In genomic region chr16:45767434-45767833, GRCm38 (mm10) we compare ENCODE assay signal across 18 mouse cellular contexts. TPM values are rescaled to one million over a fixed set of nuclear protein-coding genes. Genes with fewer than 3 reads are reported as not detected.
DNase-seq lines count a peak whose midpoint lies in the region; ATAC-seq and TF ChIP-seq lines count a peak whose summit lies in the region.
"Had no signal": no experiment of that assay in that cellular context is flagged by ENCODE, and none has a peak within 500 bp of the region (broad histone marks: within the 10 kb centered on the region; RNA-seq: fewer than 3 reads in every experiment).

No protein-coding gene starts in this region.

- H3K9ac ChIP-seq in midbrain, embryonic 16.5 days (ENCODE audit: low read depth, low read length) = no peak overlapping the region
- H3K9ac ChIP-seq in midbrain, postnatal 0 days (replicated peaks; ENCODE audit: low read length, poor library complexity, severe bottlenecking) = no peak overlapping the region
- H3K9ac ChIP-seq in forebrain, embryonic 16.5 days (replicated peaks; ENCODE audit: low read depth, low read length) = no peak overlapping the region
- H3K9ac ChIP-seq: heart, embryonic 13.5 days; midbrain, embryonic 12.5 days; stomach, embryonic 15.5 days had no signal

- TF ChIP-seq POLR2A in kidney, adult 2 months (IDR thresholded peaks at IDR 0.05; ENCODE audit: low read depth, low read length) = no peak

- ATAC-seq in midbrain, embryonic 16.5 days = peak; percentile 45
- ATAC-seq in midbrain, postnatal 0 days (ENCODE audit: low FRiP score) = no peak
- ATAC-seq in forebrain, embryonic 16.5 days = peak; percentile 40; the same call in 1 of the 2 replicates
- no peak for ATAC-seq in monocyte, adult 5-6 weeks (replicated peaks; ENCODE audit: insufficient number of reproducible peaks, low FRiP score, low TSS enrichment, poor library complexity, severe bottlenecking)

- 42% methylated on average over 4 of the region's 4 CpGs for WGBS in kidney, adult 2 months
- 37% methylated on average over 4 of the region's 4 CpGs for WGBS in midbrain, embryonic 16.5 days
- WGBS in midbrain, postnatal 0 days = 32% methylated on average over 4 of the region's 4 CpGs
- WGBS in forebrain, embryonic 16.5 days = 34% methylated on average over 4 of the region's 4 CpGs

- H3K36me3 ChIP-seq in kidney, adult 2 months (ENCODE audit: control insufficient read depth, insufficient read depth, low read length) = peaks cover 43% of the 10 kb centered on the region
- no peaks in the 10 kb centered on the region for H3K36me3 ChIP-seq in midbrain, embryonic 16.5 days (ENCODE audit: control insufficient read depth, insufficient read depth, low read length)
- no peaks in the 10 kb centered on the region for H3K36me3 ChIP-seq in midbrain, postnatal 0 days (ENCODE audit: insufficient read depth, low read length)
- no peaks in the 10 kb centered on the region; the same call in 1 of the 2 replicates for H3K36me3 ChIP-seq in forebrain, embryonic 16.5 days (ENCODE audit: control insufficient read depth, insufficient read depth)

- DNase-seq in kidney, adult 2 months = no peak
- DNase-seq in kidney, postnatal 14 days = no peak
- DNase-seq in midbrain, postnatal 0 days (ENCODE audit: low spot score) = no peak
- DNase-seq in lung, postnatal 14 days = no peak
- DNase-seq: heart, adult 11 months; lung, adult 2 months; lung, postnatal 4 days; right cerebral cortex, postnatal 14 days; thymus, adult 2 months had no signal

- H3K27me3 ChIP-seq in kidney, adult 2 months (replicated peaks; ENCODE audit: control insufficient read depth, insufficient read depth, low read length) = no peaks in the 10 kb centered on the region
- no peaks in the 10 kb centered on the region for H3K27me3 ChIP-seq in midbrain, embryonic 16.5 days (ENCODE audit: control insufficient read depth, insufficient read depth, low read depth, low read length)
- H3K27me3 ChIP-seq in midbrain, postnatal 0 days (ENCODE audit: insufficient read depth, low read length) = no peaks in the 10 kb centered on the region
- H3K27me3 ChIP-seq in forebrain, embryonic 16.5 days (replicated peaks; ENCODE audit: control insufficient read depth, insufficient read depth, low read length) = no peaks in the 10 kb centered on the region
- H3K27me3 ChIP-seq: heart, embryonic 13.5 days; midbrain, embryonic 12.5 days; stomach, embryonic 15.5 days had no signal

- H3K4me2 ChIP-seq in midbrain, embryonic 16.5 days (ENCODE audit: low read length) = no peak overlapping the region
- no peak overlapping the region for H3K4me2 ChIP-seq in midbrain, postnatal 0 days (ENCODE audit: low read depth, low read length, poor library complexity, severe bottlenecking)
- H3K4me2 ChIP-seq in forebrain, embryonic 16.5 days (ENCODE audit: low read length) = no peak overlapping the region
- H3K4me2 ChIP-seq: heart, embryonic 13.5 days; liver, embryonic 11.5 days; midbrain, embryonic 12.5 days; stomach, embryonic 15.5 days had no signal

- peak overlapping the region; percentile 38 for H3K27ac ChIP-seq in kidney, adult 2 months (ENCODE audit: insufficient read depth, low read depth, low read length)
- H3K27ac ChIP-seq in midbrain, embryonic 16.5 days (ENCODE audit: low read length) = no peak overlapping the region
- no peak overlapping the region for H3K27ac ChIP-seq in midbrain, postnatal 0 days (ENCODE audit: low read depth, low read length)
- H3K27ac ChIP-seq in forebrain, embryonic 16.5 days (ENCODE audit: low read length) = no peak overlapping the region
- H3K27ac ChIP-seq: heart, embryonic 13.5 days; hindbrain, postnatal 0 days; midbrain, embryonic 12.5 days; stomach, embryonic 15.5 days had no signal

- H3K4me1 ChIP-seq in kidney, adult 2 months (ENCODE audit: control insufficient read depth, insufficient read depth, low read length) = no peaks in the 10 kb centered on the region; the same call in 1 of the 2 replicates
- H3K4me1 ChIP-seq in midbrain, embryonic 16.5 days (ENCODE audit: control insufficient read depth, insufficient read depth, low read length) = no peaks in the 10 kb centered on the region; the same call in 1 of the 2 replicates
- peaks cover 4% of the 10 kb centered on the region; the same call in 1 of the 2 replicates for H3K4me1 ChIP-seq in midbrain, postnatal 0 days (ENCODE audit: insufficient read depth, low read length)
- H3K4me1 ChIP-seq in forebrain, embryonic 16.5 days (replicated peaks; ENCODE audit: control insufficient read depth, insufficient read depth, low read length) = peaks cover 3% of the 10 kb centered on the region; the same call in 1 of the 2 replicates
- H3K4me1 ChIP-seq: stomach, embryonic 15.5 days had no signal

- H3K4me3 ChIP-seq in kidney, adult 2 months (ENCODE audit: insufficient read depth, low read depth, low read length) = no peak overlapping the region
- no peak overlapping the region for H3K4me3 ChIP-seq in midbrain, embryonic 16.5 days (ENCODE audit: low read depth, low read length)
- no peak overlapping the region for H3K4me3 ChIP-seq in midbrain, postnatal 0 days (ENCODE audit: low read depth, low read length)
- H3K4me3 ChIP-seq in forebrain, embryonic 16.5 days (replicated peaks; ENCODE audit: low read length) = no peak overlapping the region
- H3K4me3 ChIP-seq: heart, embryonic 13.5 days; midbrain, embryonic 12.5 days; stomach, embryonic 15.5 days had no signal

- no peak for TF ChIP-seq CTCF in kidney, adult 2 months (conservative IDR thresholded peaks at IDR 0.05; ENCODE audit: insufficient read depth, insufficient read length, low read depth, low read length)
- no peak for TF ChIP-seq CTCF in midbrain, postnatal 0 days (IDR thresholded peaks at IDR 0.05)

- H3K9me3 ChIP-seq in midbrain, embryonic 16.5 days (replicated peaks; ENCODE audit: control insufficient read depth, low read length, poor library complexity, severe bottlenecking) = no peaks in the 10 kb centered on the region
- no peaks in the 10 kb centered on the region for H3K9me3 ChIP-seq in midbrain, postnatal 0 days (ENCODE audit: low read length)
- no peaks in the 10 kb centered on the region for H3K9me3 ChIP-seq in forebrain, embryonic 16.5 days (ENCODE audit: control insufficient read depth, low read length)
- H3K9me3 ChIP-seq: heart, embryonic 13.5 days; midbrain, embryonic 12.5 days; stomach, embryonic 15.5 days had no signal

RNA-seq across cellular contexts. Expression of gene Abhd10, which starts 24.7 kb away (rescaled TPM):
- 8.0 and 9.2 TPM in 2 replicates for polyA plus RNA-seq in kidney, adult 2 months (2012; rRNA removed)
- polyA plus RNA-seq in midbrain, embryonic 16.5 days (2015; fragmentation: Nextera tagmentation; extraction: Ambion mirVana) = 42.3 and 42.6 TPM in 2 replicates
- 21.5 and 24.2 TPM in 2 replicates for total RNA-seq in midbrain, postnatal 0 days (2014; rRNA removed)
- 34.2 and 38.5 TPM in 2 replicates for polyA plus RNA-seq in midbrain, postnatal 0 days (2015; fragmentation: Nextera tagmentation; extraction: Ambion mirVana)
- 42.1 and 42.7 TPM in 2 replicates for polyA plus RNA-seq in forebrain, embryonic 16.5 days (2015; fragmentation: Nextera tagmentation; extraction: Ambion mirVana)
- total RNA-seq in monocyte, adult 5-6 weeks (2017) = 19.0 to 34.7 TPM (median 24.2 TPM) in 3 replicates

RNA-seq across cellular contexts. Expression of gene Tagln3, which starts 43.0 kb away (rescaled TPM):
- polyA plus RNA-seq in kidney, adult 2 months (2012; rRNA removed) = 0.77 and 1.3 TPM in 2 replicates
- polyA plus RNA-seq in midbrain, embryonic 16.5 days (2015; fragmentation: Nextera tagmentation; extraction: Ambion mirVana) = 337 and 369 TPM in 2 replicates
- total RNA-seq in midbrain, postnatal 0 days (2014; rRNA removed) = 141 TPM in 2 replicates
- polyA plus RNA-seq in midbrain, postnatal 0 days (2015; fragmentation: Nextera tagmentation; extraction: Ambion mirVana) = 221 and 222 TPM in 2 replicates
- 455 and 473 TPM in 2 replicates for polyA plus RNA-seq in forebrain, embryonic 16.5 days (2015; fragmentation: Nextera tagmentation; extraction: Ambion mirVana)
- not detected in 3 replicates for total RNA-seq in monocyte, adult 5-6 weeks (2017)
- total RNA-seq: hematopoietic stem cell, adult 5-6 weeks had no signal

Comparison
In these comparisons a context has a peak if more than half of its experiments do, and no peak if none do; other contexts are left out.
1. ATAC-seq: peak in midbrain, embryonic 16.5 days (single experiment) and forebrain, embryonic 16.5 days (single experiment); none in midbrain, postnatal 0 days (single experiment) and monocyte, adult 5-6 weeks (single experiment).
2. RNA of gene Tagln3, which starts 43.0 kb away (polyA plus RNA-seq): 455 to 473 TPM in forebrain, embryonic 16.5 days, 337 to 369 TPM in midbrain, embryonic 16.5 days and 221 to 222 TPM in midbrain, postnatal 0 days; 0.77 to 1.3 TPM in kidney, adult 2 months; every median in the first group is over 10 times any median in the second.